Mouse (Mus musculus): ENCODE measurements around the gene Cnr2. TPM values are rescaled to one million over a fixed set of nuclear protein-coding genes. Genes with fewer than 3 reads are reported as not detected.
"Not testable (repeated sequence)": the region's sequence is repeated elsewhere in the genome, so short reads cannot be mapped to it uniquely, and the experiment has no call there.

The Cnr2 gene
- polyA plus RNA-seq, 1 experiment from 2014 or later, result 0.16 TPM

- no peaks in the 10 kb centered on the region for H3K9me3 ChIP-seq
- no peak for ATAC-seq
- H3K4me2 ChIP-seq (replicated peaks), result no peak overlapping the region
- peaks cover 56% of the 10 kb centered on the region for H3K36me3 ChIP-seq
- no peak overlapping the region for H3K27ac ChIP-seq
- H3K9ac ChIP-seq (replicated peaks), result no peak overlapping the region
- no peaks in the 10 kb centered on the region for H3K27me3 ChIP-seq
- WGBS, result 92% methylated on average over 5 of the region's 5 CpGs
- no peak overlapping the region for H3K4me3 ChIP-seq (replicated peaks)
- H3K4me1 ChIP-seq (replicated peaks), result no peaks in the 10 kb centered on the region
Measured at GRCm38 (mm10) chr4:135929405-135929804, 34.2 kb downstream of the Cnr2 start.

- 94% methylated on average over 9 of the region's 9 CpGs for WGBS
- no peak overlapping the region for H3K4me2 ChIP-seq (replicated peaks)
- H3K9me3 ChIP-seq, result no peaks in the 10 kb centered on the region
- H3K4me3 ChIP-seq (replicated peaks), result no peak overlapping the region
- no peak for ATAC-seq
- H3K27ac ChIP-seq, result no peak overlapping the region
- no peaks in the 10 kb centered on the region for H3K4me1 ChIP-seq (replicated peaks)
- no peaks in the 10 kb centered on the region for H3K27me3 ChIP-seq
- H3K36me3 ChIP-seq, result peaks cover 56% of the 10 kb centered on the region
- no peak overlapping the region for H3K9ac ChIP-seq (replicated peaks)
Measured at GRCm38 (mm10) chr4:135929828-135930227, 34.6 kb downstream of the Cnr2 start.

- ATAC-seq, result no peak
- WGBS, result 96% methylated on average over 8 of the region's 8 CpGs
- Histone ChIP-seq H3K4me2 (replicated peaks) (no peak overlapping the region), H3K27me3 (no peaks in the 10 kb centered on the region), H3K4me1 (replicated peaks) (no peaks in the 10 kb centered on the region), H3K9me3 (no peaks in the 10 kb centered on the region), H3K9ac (replicated peaks) (no peak overlapping the region), H3K36me3 (peaks cover 57% of the 10 kb centered on the region), H3K4me3 (replicated peaks) (no peak overlapping the region), H3K27ac (no peak overlapping the region)
Measured at GRCm38 (mm10) chr4:135930239-135930638, 35.0 kb downstream of the Cnr2 start.

GRCm38 (mm10) chr4:135931832-135932231 is 36.6 kb downstream of the Cnr2 start:
- 74% methylated on average over 5 of the region's 5 CpGs for WGBS
- Histone ChIP-seq H3K9me3 (no peaks in the 10 kb centered on the region), H3K27ac (no peak overlapping the region), H3K9ac (replicated peaks) (no peak overlapping the region), H3K4me1 (replicated peaks) (no peaks in the 10 kb centered on the region), H3K4me2 (replicated peaks) (no peak overlapping the region), H3K27me3 (no peaks in the 10 kb centered on the region), H3K36me3 (peaks cover 51% of the 10 kb centered on the region), H3K4me3 (replicated peaks) (no peak overlapping the region)
- no peak for ATAC-seq

- H3K27me3 ChIP-seq, result no peaks in the 10 kb centered on the region
- 50% methylated on average over 12 of the region's 12 CpGs for WGBS
- H3K9me3 ChIP-seq, result no peaks in the 10 kb centered on the region
- no peak overlapping the region for H3K27ac ChIP-seq
- no peak overlapping the region for H3K4me3 ChIP-seq (replicated peaks)
- peaks cover 71% of the 10 kb centered on the region for H3K36me3 ChIP-seq
- no peak overlapping the region; the same call in 1 of the 2 replicates for H3K9ac ChIP-seq (replicated peaks)
- no peak for ATAC-seq
- H3K4me1 ChIP-seq (replicated peaks), result no peaks in the 10 kb centered on the region
- no peak overlapping the region for H3K4me2 ChIP-seq (replicated peaks)
Measured at GRCm38 (mm10) chr4:135934708-135935500, 39.7 kb downstream of the Cnr2 start.

- H3K27me3 ChIP-seq, result no peaks in the 10 kb centered on the region
- H3K36me3 ChIP-seq, result peaks cover 74% of the 10 kb centered on the region
- H3K27ac ChIP-seq, result no peak overlapping the region
- H3K9ac ChIP-seq (replicated peaks), result no peak overlapping the region; the same call in 1 of the 2 replicates
- H3K4me1 ChIP-seq (replicated peaks), result no peaks in the 10 kb centered on the region
- WGBS, result 73% methylated on average over 5 of the region's 5 CpGs
- H3K9me3 ChIP-seq, result no peaks in the 10 kb centered on the region
- H3K4me3 ChIP-seq (replicated peaks), result no peak overlapping the region
- no peak for ATAC-seq
- H3K4me2 ChIP-seq (replicated peaks), result no peak overlapping the region
Measured at GRCm38 (mm10) chr4:135935502-135935901, 40.3 kb downstream of the Cnr2 start.

- ATAC-seq, result no peak
- H3K36me3 ChIP-seq, result peaks cover 62% of the 10 kb centered on the region
- WGBS, result 87% methylated on average over 7 of the region's 7 CpGs
- no peak overlapping the region for H3K4me2 ChIP-seq (replicated peaks)
- H3K4me1 ChIP-seq (replicated peaks), result no peaks in the 10 kb centered on the region
- no peak overlapping the region for H3K9ac ChIP-seq (replicated peaks)
- no peaks in the 10 kb centered on the region for H3K27me3 ChIP-seq
- H3K4me3 ChIP-seq (replicated peaks), result no peak overlapping the region
- H3K9me3 ChIP-seq, result no peaks in the 10 kb centered on the region
- H3K27ac ChIP-seq, result no peak overlapping the region
Measured at GRCm38 (mm10) chr4:135938858-135939257, 43.7 kb downstream of the Cnr2 start.

GRCm38 (mm10) chr4:135941026-135941425 is 45.8 kb downstream of the Cnr2 start:
- H3K27me3 ChIP-seq; ATAC-seq; H3K27ac ChIP-seq; H3K4me1 ChIP-seq (replicated peaks); H3K4me2 ChIP-seq (replicated peaks); H3K9me3 ChIP-seq; H3K4me3 ChIP-seq (replicated peaks); H3K9ac ChIP-seq (replicated peaks): not testable (repeated sequence)
- H3K36me3 ChIP-seq, result peaks cover 43% of the 10 kb centered on the region
- WGBS, result 84% methylated on average over 8 of the region's 8 CpGs

- Histone ChIP-seq H3K4me2 (replicated peaks) (no peak overlapping the region), H3K9ac (replicated peaks) (no peak overlapping the region), H3K4me3 (replicated peaks) (no peak overlapping the region), H3K9me3 (no peaks in the 10 kb centered on the region), H3K27me3 (no peaks in the 10 kb centered on the region), H3K27ac (no peak overlapping the region), H3K36me3 (peaks cover 36% of the 10 kb centered on the region), H3K4me1 (replicated peaks) (peaks cover 10% of the 10 kb centered on the region)
- WGBS, result 91% methylated on average over 6 of the region's 6 CpGs
- ATAC-seq, result no peak
Measured at GRCm38 (mm10) chr4:135942193-135942592, 47.0 kb downstream of the Cnr2 start.

- Histone ChIP-seq H3K36me3 (peaks cover 26% of the 10 kb centered on the region), H3K4me1 (replicated peaks) (peaks cover 20% of the 10 kb centered on the region), H3K27me3 (no peaks in the 10 kb centered on the region), H3K27ac (no peak overlapping the region), H3K4me2 (replicated peaks) (no peak overlapping the region), H3K9me3 (no peaks in the 10 kb centered on the region), H3K4me3 (replicated peaks) (no peak overlapping the region), H3K9ac (replicated peaks) (no peak overlapping the region)
- ATAC-seq, result no peak
- 58% methylated on average over 4 of the region's 4 CpGs for WGBS
Measured at GRCm38 (mm10) chr4:135943389-135943788, 48.2 kb downstream of the Cnr2 start.

- WGBS, result 75% methylated on average over 10 of the region's 10 CpGs
- peak; percentile 49 for ATAC-seq
- no peaks in the 10 kb centered on the region for H3K9me3 ChIP-seq
Measured at GRCm38 (mm10) chr4:135945706-135946105, 50.5 kb downstream of the Cnr2 start.

GRCm38 (mm10) chr4:135946278-135946658 is 51.1 kb downstream of the Cnr2 start, which contains the start of gene Hmgcl:
Hmgcl (plus strand) TSS chr4:135946448.
- WGBS, result 0% methylated on average over 23 of the region's 23 CpGs

More at GRCm38 (mm10) chr4:135945706-135946105, 50.5 kb downstream of the Cnr2 start:
- H3K36me3 ChIP-seq, result peaks cover 7% of the 10 kb centered on the region
- peaks cover 28% of the 10 kb centered on the region for H3K4me1 ChIP-seq (replicated peaks)
- H3K9ac ChIP-seq (replicated peaks), result peak overlapping the region; percentile 82
- peak overlapping the region; percentile 81 for H3K4me2 ChIP-seq (replicated peaks)
- H3K4me3 ChIP-seq (replicated peaks), result peak overlapping the region; percentile 83
- H3K27ac ChIP-seq, result peak overlapping the region; percentile 67
- no peaks in the 10 kb centered on the region for H3K27me3 ChIP-seq

More at GRCm38 (mm10) chr4:135946278-135946658, 51.1 kb downstream of the Cnr2 start, which contains the start of gene Hmgcl:
- peak; percentile 92 for ATAC-seq
- H3K4me1 ChIP-seq (replicated peaks), result peaks cover 28% of the 10 kb centered on the region
- H3K36me3 ChIP-seq, result peaks cover 7% of the 10 kb centered on the region
- H3K27ac ChIP-seq, result peak within 1 kb of the TSS; percentile 67
- peak within 1 kb of the TSS; percentile 82 for H3K9ac ChIP-seq (replicated peaks)
- no peaks in the 10 kb centered on the region for H3K27me3 ChIP-seq
- peak within 1 kb of the TSS; percentile 81 for H3K4me2 ChIP-seq (replicated peaks)
- H3K9me3 ChIP-seq, result no peaks in the 10 kb centered on the region
- H3K4me3 ChIP-seq (replicated peaks), result peak within 1 kb of the TSS; percentile 83
